Mouse (Mus musculus) heart, adult 2 months (tissue): ENCODE data around the gene Cdc40.

Source experiments
- CTCF ChIP-seq: fragments of 200-600 bp; IDR thresholded peaks from 2 replicates; pipeline ENCODE4 v1.8.1; 2022; ENCODE audit warnings: antibody characterized with exemption, mild to moderate bottlenecking, moderate library complexity
- EP300 ChIP-seq: fragments of 200-500 bp; IDR thresholded peaks from 2 replicates; pipeline ENCODE4 v1.6.1; 2011; ENCODE audit warnings: low read depth, low read length, control low read depth; ENCODE audit not compliant: insufficient read depth

DNA sequence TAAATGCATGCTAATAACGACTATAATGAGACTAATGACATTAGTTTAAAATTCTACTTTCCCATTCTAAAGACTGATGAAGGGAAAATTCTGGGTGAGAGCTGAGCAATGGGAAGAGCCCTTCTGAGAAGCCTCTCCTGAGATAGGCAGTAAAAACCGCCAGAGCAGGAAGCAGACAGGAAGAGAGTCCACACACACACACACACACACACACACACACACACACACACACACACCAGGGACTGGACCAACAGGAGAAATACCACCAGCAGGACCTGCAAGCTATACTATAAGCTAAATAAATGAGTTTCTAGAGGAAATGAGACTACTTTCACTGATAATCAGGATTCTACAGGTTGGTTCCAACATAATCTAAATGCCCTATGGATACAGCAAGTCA lies 27.5 kb downstream of the Cdc40 start:
- TF ChIP-seq CTCF (no peak), EP300 (no peak)
